Mouse (Mus musculus) forebrain, postnatal 0 days (tissue): ENCODE data around the gene Mapk3. TPM values are rescaled to one million over a fixed set of nuclear protein-coding genes. Genes with fewer than 3 reads are reported as not detected.
A peak's percentile ranks its signal among the peaks of the same experiment; 100 is the strongest.

Source experiments
- ATAC-seq: fragments of 200-750 bp; cut with Nextera tagmentation; 2 replicates; pipeline ENCODE4 v1.8.0; 2017; ENCODE audit warnings: mild to moderate bottlenecking, moderate library complexity
- DNase-seq: peaks from one replicate; pipeline ENCODE4 v3.0.0-alpha.2; 2015
- H3K27ac ChIP-seq: fragments of 300-500 bp; sonication (generic); 2 replicates; pipeline ENCODE4 v1.5.1; 2014; ENCODE audit warnings: low read depth, mild to moderate bottlenecking, antibody characterized with exemption, low read length, moderate library complexity, mixed read lengths
- H3K27me3 ChIP-seq: fragments of 300-500 bp; sonication (generic); 2 replicates; pipeline ENCODE4 v1.6.1; 2014; ENCODE audit warnings: mild to moderate bottlenecking, low read length, mixed read lengths; ENCODE audit not compliant: insufficient read depth
- H3K36me3 ChIP-seq: fragments of 300-500 bp; sonication (generic); 2 replicates; pipeline ENCODE4 v1.6.1; 2014; ENCODE audit warnings: mild to moderate bottlenecking, moderate library complexity; ENCODE audit not compliant: insufficient read depth
- H3K4me1 ChIP-seq: fragments of 300-500 bp; sonication (generic); 2 replicates; pipeline ENCODE4 v1.6.1; 2014; ENCODE audit warnings: antibody characterized with exemption; ENCODE audit not compliant: insufficient read depth
- H3K4me2 ChIP-seq: fragments of 300-500 bp; sonication (generic); 2 replicates; pipeline ENCODE4 v1.6.1; 2014; ENCODE audit warnings: low read depth, mild to moderate bottlenecking, moderate library complexity
- H3K4me3 ChIP-seq: fragments of 300-500 bp; sonication (generic); 2 replicates; pipeline ENCODE4 v1.5.1; 2014; ENCODE audit warnings: low read depth, low read length, mixed read lengths
- H3K9ac ChIP-seq: fragments of 300-500 bp; sonication (generic); 2 replicates; pipeline ENCODE4 v1.6.1; 2014; ENCODE audit warnings: mild to moderate bottlenecking
- H3K9me3 ChIP-seq: fragments of 300-500 bp; sonication (generic); 2 replicates; pipeline ENCODE4 v1.6.1; 2016; ENCODE audit warnings: low read length
- CTCF ChIP-seq: sonication (generic); IDR thresholded peaks from 2 replicates; pipeline ENCODE4 v1.5.1; 2016; ENCODE audit warnings: antibody characterized with exemption, control low read depth, low read depth
- WGBS: fragments of 180-500 bp; shearing (Covaris S2); extraction: QIAGEN DNeasy Blood & Tissue Kit; methylation state at CpG from one replicate; pipeline ENCODE4 v1.1.7; 2014; 5-methylcytosine and 5-hydroxymethylcytosine counted together
- polyA plus RNA-seq: library from polyadenylated mRNA; unstranded; fragments of >200 nt; fragmentation: Nextera tagmentation; extraction: Ambion mirVana; gene quantifications from 2 replicates; pipeline ENCODE4 v1.2.1, GENCODE M21; 2015
- total RNA-seq: library from RNA; depleted of rRNA; stranded (reverse); fragments of >200 nt; gene quantifications from 2 replicates; pipeline ENCODE4 v1.2.3, GENCODE M21; 2014

The Mapk3 gene
- total and polyA plus RNA-seq, 2 experiments from 2014 or later: 131 to 133 TPM

DNA sequence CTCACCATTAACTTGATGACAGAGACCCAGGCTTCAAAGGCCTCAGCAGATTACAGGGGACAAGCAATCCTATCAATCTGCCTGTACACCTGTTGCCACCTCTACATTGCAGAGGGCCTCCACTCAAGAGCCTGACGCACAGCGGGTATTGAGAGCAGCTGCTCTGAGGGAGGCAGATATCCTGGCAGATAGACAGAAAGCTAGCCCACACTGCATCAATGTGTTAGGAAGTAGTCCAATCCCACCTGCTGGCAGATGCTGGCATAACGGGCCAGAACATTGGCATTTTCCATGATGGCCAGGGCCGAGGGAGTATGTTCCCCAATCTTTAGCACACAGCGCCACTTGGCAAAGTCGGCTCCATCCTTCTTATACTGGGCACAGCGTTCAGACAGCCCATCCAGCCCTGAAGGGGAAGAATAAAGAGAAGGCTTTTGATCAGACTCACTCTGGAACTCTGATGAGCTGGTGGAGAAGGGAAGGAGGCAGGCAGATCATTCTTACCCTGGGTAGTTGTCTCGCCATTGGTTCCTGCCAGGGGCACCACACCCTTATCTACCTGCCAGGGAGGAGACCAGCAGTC lies 37.0 kb downstream of the Mapk3 start:
- Histone ChIP-seq H3K9me3 (no peaks in the 10 kb centered on the region), H3K4me1 (peaks cover 9% of the 10 kb centered on the region), H3K4me3 (no peak overlapping the region), H3K27me3 (no peaks in the 10 kb centered on the region), H3K27ac (no peak overlapping the region), H3K9ac (peak overlapping the region; percentile 81; the same call in 1 of the 2 replicates), H3K36me3 (peaks cover 30% of the 10 kb centered on the region), H3K4me2 (no peak overlapping the region)
- ATAC-seq (no peak), DNase-seq (no peak)
- WGBS: 58% methylated on average over 8 of the region's 8 CpGs
- peak; percentile 48 for TF ChIP-seq CTCF

DNA sequence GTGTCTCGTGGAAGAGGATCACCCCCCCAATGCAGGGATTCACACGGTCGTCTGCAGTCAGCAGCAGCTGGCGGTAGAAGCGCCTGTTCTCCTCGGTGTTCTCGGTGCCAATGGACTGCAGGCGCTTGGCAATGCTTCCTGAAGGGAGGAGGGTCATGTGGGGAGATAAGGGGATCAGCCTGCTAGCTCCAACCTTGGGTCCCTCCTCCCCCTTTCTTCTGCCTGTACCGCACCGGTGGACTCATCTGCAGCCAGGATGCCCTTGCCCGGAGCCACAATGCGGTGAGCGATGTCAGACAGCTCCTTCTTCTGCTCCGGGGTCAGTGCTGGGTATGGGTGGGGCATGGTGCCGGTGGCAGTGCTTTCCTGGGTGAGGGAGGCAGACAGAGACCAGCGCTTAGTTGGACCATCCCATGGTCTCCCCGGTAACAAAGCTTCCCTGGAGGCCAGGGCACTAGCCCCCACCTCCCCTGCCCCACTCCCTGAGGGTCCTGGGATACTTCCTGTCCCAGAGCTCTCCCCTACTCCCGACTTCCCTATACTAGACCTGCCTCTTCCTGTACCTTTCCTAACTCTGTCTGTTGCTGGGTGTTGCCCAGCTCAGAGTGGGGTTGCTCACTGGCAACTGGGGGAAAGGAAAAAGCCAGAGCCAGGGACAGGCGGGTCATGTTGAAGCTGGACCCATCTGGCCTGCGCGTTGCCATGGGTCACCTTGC lies 38.2 kb downstream of the Mapk3 start, which contains the start of gene Fam57b:
Gene Fam57b (plus strand): TSS at position 258 of the 716 bp plus-strand sequence.
- Histone ChIP-seq H3K36me3 (peaks cover 30% of the 10 kb centered on the region), H3K4me3 (peak within 1 kb of the TSS; percentile 81), H3K9ac (peak within 1 kb of the TSS; percentile 81), H3K27me3 (no peaks in the 10 kb centered on the region), H3K4me2 (peak within 1 kb of the TSS; percentile 77), H3K4me1 (peaks cover 7% of the 10 kb centered on the region), H3K27ac (peak within 1 kb of the TSS; percentile 95), H3K9me3 (no peaks in the 10 kb centered on the region)
- DNase-seq (no peak), ATAC-seq (no peak)
- TF ChIP-seq CTCF: no peak
- WGBS: 26% methylated on average over 21 of the region's 21 CpGs

DNA sequence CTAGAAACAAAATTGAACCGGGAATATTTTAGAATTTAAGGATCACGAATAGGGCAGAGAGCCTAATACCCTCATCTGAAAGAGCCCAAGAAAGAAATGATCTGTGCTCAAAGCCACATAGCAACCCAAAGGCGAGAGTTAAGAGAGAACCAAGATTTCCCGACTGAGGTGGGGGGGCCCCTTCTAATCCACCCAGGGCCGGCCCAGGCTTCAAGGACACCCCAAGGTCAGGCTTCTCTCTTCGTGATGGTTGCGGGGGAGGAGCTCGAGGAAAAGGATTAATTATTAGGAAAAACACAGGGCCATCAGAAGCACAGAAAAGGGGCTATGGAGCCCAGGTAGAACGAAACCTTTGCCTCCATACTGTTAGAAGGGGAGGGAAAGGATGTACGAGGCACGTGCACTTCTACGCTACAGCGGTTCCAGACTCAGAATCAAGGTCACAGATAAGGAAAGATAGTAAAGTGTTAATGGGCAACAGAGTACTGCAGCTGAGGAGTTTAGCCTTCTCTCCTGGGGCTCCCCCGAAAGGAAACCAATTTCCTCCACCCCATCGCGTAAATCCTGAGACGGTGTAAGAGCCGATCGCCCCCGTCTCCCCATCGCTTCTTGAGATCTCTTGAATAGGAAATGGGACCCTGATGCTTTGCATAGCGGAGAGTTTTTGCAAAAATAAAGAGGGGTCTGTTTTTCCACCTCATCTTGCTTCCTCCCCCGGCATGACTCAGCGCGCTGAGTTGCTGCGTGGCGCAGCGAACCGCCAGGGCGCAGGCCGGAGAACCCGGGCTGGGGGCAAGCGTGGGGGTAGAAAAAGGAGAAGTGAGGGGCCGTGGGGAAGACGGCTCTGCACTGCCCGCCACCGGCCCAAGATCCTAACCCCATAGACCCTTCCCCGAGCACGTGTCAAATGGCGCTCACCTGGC lies 39.0 kb downstream of the Mapk3 start:
- peaks cover 30% of the 10 kb centered on the region for H3K36me3 ChIP-seq
- H3K4me3 ChIP-seq: peak overlapping the region; percentile 81
- H3K9me3 ChIP-seq: no peaks in the 10 kb centered on the region
- peaks cover 7% of the 10 kb centered on the region for H3K4me1 ChIP-seq
- DNase-seq: no peak
- ATAC-seq: peak; percentile 10
- peak overlapping the region; percentile 77 for H3K4me2 ChIP-seq
- TF ChIP-seq CTCF: no peak
- H3K9ac ChIP-seq: peak overlapping the region; percentile 81
- H3K27me3 ChIP-seq: no peaks in the 10 kb centered on the region
- H3K27ac ChIP-seq: peak overlapping the region; percentile 95
- 5% methylated on average over 40 of the region's 40 CpGs for WGBS

DNA sequence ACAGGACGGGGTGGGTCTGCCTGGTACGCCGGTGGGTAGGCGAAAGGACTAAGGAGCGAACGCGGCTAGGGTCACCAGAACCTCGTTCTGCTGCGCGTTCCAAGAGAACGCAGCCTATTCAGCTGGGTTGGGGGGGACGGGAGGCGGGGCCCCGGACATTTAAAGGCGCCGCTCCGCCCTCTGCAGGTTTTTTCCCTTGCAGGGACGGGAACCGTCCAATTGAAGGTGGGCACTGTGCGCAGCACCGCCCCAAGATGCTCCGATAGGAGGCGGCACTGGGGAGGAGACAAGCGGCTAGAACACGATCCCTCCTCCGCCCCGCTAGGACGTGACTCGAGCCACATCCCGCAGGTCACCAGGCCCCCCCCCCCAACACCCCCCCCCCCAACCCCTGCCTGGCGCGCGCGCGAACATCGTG lies 39.7 kb downstream of the Mapk3 start:
- Histone ChIP-seq H3K27ac (peak overlapping the region; percentile 95), H3K36me3 (peaks cover 29% of the 10 kb centered on the region), H3K4me1 (peaks cover 7% of the 10 kb centered on the region), H3K4me2 (peak overlapping the region; percentile 77), H3K9ac (peak overlapping the region; percentile 81), H3K4me3 (peak overlapping the region; percentile 81), H3K9me3 (no peaks in the 10 kb centered on the region), H3K27me3 (no peaks in the 10 kb centered on the region)
- 2% methylated on average over 35 of the region's 36 CpGs for WGBS
- ATAC-seq (peak; percentile 97), DNase-seq (peak; percentile 96)
- peak; percentile 50 for TF ChIP-seq CTCF

DNA sequence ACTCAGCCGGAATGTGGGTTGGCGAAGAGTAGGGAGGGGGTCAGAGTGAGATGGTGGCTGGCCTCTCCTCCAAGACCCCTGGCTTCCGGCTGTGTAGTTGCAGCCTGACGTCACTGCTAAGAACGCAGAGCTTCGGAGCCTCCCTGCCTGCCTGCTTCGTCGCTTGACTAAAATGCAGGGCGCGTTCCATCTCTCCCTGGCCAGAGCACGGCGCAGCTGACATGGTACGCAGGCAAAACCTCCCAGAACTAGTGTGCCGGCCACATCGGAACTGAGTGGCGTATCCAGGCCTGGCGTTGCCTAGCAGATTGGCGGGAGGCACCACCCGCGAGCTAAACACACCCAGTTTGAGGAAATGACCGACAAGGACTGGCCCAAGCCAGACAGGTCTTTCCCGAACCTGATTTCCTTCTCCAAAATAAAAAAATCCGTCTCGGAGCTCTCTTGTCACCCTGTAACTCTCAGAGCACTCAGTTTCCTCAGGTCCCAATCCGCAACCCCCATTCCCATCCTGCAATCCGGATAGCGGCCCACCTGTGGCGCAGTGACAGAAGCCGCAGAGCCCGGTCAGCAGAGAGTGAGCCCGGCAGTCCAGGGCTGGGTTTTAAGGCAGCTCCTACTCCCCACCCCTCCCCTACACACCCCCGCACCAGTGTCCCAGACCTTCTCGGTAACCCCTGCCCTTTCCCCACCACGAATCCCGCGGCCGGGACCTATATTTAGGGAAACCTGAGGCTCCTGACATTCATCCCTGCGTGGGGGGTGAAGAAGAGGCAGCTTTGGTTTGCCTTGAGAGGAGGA lies 40.3 kb downstream of the Mapk3 start:
- H3K27me3 ChIP-seq: no peaks in the 10 kb centered on the region
- peaks cover 7% of the 10 kb centered on the region for H3K4me1 ChIP-seq
- no peaks in the 10 kb centered on the region for H3K9me3 ChIP-seq
- peaks cover 29% of the 10 kb centered on the region for H3K36me3 ChIP-seq
- ATAC-seq (peak; percentile 93), DNase-seq (peak; percentile 92)
- TF ChIP-seq CTCF: peak; percentile 56
- peak overlapping the region; percentile 77 for H3K4me2 ChIP-seq
- peak overlapping the region; percentile 95 for H3K27ac ChIP-seq
- H3K4me3 ChIP-seq: peak overlapping the region; percentile 81
- 2% methylated on average over 38 of the region's 38 CpGs for WGBS
- peak overlapping the region; percentile 81 for H3K9ac ChIP-seq
